Mouse (Mus musculus): Measurements from ENCODE around the gene St8sia2. TPM values are rescaled to one million over a fixed set of nuclear protein-coding genes. Genes with fewer than 3 reads are reported as not detected.
"Not testable (repeated sequence)": the region's sequence is repeated elsewhere in the genome, so short reads cannot be mapped to it uniquely, and the experiment has no call there.

Gene St8sia2
- polyA plus RNA-seq, 1 experiment from 2014 or later: 0.07 TPM

GRCm38 (mm10) chr7:74006364-74006763 is 7.1 kb downstream of the St8sia2 start:
- H3K4me1 ChIP-seq (ENCODE audit: control insufficient read depth, low read depth, low read length): no peaks in the 10 kb centered on the region
- ATAC-seq (ENCODE audit: low read depth): no peak
- no peak overlapping the region for H3K9ac ChIP-seq (ENCODE audit: low read depth, low read length)
- no peaks in the 10 kb centered on the region for H3K36me3 ChIP-seq (ENCODE audit: control insufficient read depth, insufficient read depth)
- H3K4me2 ChIP-seq (ENCODE audit: low read depth, low read length): no peak overlapping the region
- 14% methylated on average over 1 of the region's 1 CpGs for WGBS (ENCODE audit: insufficient replicate concordance)
- no peak overlapping the region for H3K27ac ChIP-seq (ENCODE audit: low read length)
- H3K9me3 ChIP-seq (replicated peaks; ENCODE audit: control insufficient read depth, low read length): no peaks in the 10 kb centered on the region
- peaks cover 7% of the 10 kb centered on the region for H3K27me3 ChIP-seq (ENCODE audit: control insufficient read depth, insufficient read depth, low read depth, low read length)
- no peak overlapping the region for H3K4me3 ChIP-seq (ENCODE audit: low read depth, low read length)

DNA sequence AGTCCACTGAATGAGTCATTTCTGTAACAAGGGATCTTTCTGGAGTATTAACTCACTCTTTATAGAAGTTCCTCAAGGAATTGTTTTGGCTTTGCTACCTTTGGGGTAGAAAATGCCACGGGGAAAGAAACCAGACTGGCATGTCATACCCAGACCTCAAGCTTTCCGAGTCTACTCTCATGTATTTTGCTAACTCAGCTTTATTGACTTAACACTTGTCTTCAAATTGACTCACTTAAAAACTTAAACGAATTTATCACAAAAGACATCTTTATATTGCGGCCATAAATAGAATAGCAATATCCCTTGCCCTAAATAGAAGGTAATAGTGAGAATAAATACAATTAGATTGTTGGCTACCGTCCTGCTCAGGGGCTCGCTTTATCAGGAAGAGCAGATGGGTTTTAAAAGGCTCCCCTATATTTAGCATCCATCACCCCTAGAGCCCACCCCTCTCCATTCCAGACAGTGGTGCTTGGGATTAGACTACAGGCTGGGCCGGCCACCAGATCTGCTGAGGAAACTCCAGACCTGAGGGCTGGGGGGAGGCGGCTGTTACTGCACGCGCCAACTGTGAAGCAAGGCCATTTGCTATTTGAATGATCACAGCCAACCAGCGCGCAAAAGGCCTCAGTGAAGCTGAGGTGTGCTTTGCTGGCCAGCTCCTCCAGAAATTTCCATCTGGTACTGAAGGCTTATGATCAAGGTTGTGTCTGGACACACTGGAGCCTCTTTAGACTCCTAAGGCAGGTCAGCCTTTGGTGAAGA is 12.6 kb downstream of the St8sia2 start:
- Histone ChIP-seq H3K4me2 (ENCODE audit: low read depth, low read length) (no peak overlapping the region), H3K27ac (ENCODE audit: low read length) (no peak overlapping the region), H3K4me1 (ENCODE audit: control insufficient read depth, low read depth, low read length) (no peaks in the 10 kb centered on the region), H3K36me3 (ENCODE audit: control insufficient read depth, insufficient read depth) (no peaks in the 10 kb centered on the region), H3K4me3 (ENCODE audit: low read depth, low read length) (no peak overlapping the region), H3K27me3 (ENCODE audit: control insufficient read depth, insufficient read depth, low read depth, low read length) (no peaks in the 10 kb centered on the region), H3K9me3 (replicated peaks; ENCODE audit: control insufficient read depth, low read length) (no peaks in the 10 kb centered on the region), H3K9ac (ENCODE audit: low read depth, low read length) (no peak overlapping the region)
- 63% methylated on average over 12 of the region's 12 CpGs for WGBS (ENCODE audit: insufficient replicate concordance)
- ATAC-seq (ENCODE audit: low read depth): no peak

GRCm38 (mm10) chr7:73989366-73989765 is 24.1 kb downstream of the St8sia2 start:
- H3K9me3 ChIP-seq (replicated peaks; ENCODE audit: control insufficient read depth, low read length): no peaks in the 10 kb centered on the region
- WGBS (ENCODE audit: insufficient replicate concordance): 67% methylated on average over 2 of the region's 2 CpGs
- H3K27ac ChIP-seq (ENCODE audit: low read length): no peak overlapping the region
- no peak overlapping the region for H3K9ac ChIP-seq (ENCODE audit: low read depth, low read length)
- no peaks in the 10 kb centered on the region for H3K4me1 ChIP-seq (ENCODE audit: control insufficient read depth, low read depth, low read length)
- no peaks in the 10 kb centered on the region for H3K36me3 ChIP-seq (ENCODE audit: control insufficient read depth, insufficient read depth)
- H3K27me3 ChIP-seq (ENCODE audit: control insufficient read depth, insufficient read depth, low read depth, low read length): no peaks in the 10 kb centered on the region
- H3K4me2 ChIP-seq (ENCODE audit: low read depth, low read length): no peak overlapping the region
- H3K4me3 ChIP-seq (ENCODE audit: low read depth, low read length): no peak overlapping the region
- ATAC-seq (ENCODE audit: low read depth): no peak

GRCm38 (mm10) chr7:73972157-73972556 is 41.3 kb downstream of the St8sia2 start:
- not testable (repeated sequence) for H3K27me3 ChIP-seq (ENCODE audit: control insufficient read depth, insufficient read depth, low read depth, low read length); H3K9me3 ChIP-seq (replicated peaks; ENCODE audit: control insufficient read depth, low read length); ATAC-seq (ENCODE audit: low read depth); H3K4me1 ChIP-seq (ENCODE audit: control insufficient read depth, low read depth, low read length); H3K4me3 ChIP-seq (ENCODE audit: low read depth, low read length); H3K27ac ChIP-seq (ENCODE audit: low read length); H3K36me3 ChIP-seq (ENCODE audit: control insufficient read depth, insufficient read depth); H3K4me2 ChIP-seq (ENCODE audit: low read depth, low read length); H3K9ac ChIP-seq (ENCODE audit: low read depth, low read length)
- 24% methylated on average over 5 of the region's 5 CpGs for WGBS (ENCODE audit: insufficient replicate concordance)

- Histone ChIP-seq H3K27me3 (ENCODE audit: control insufficient read depth, insufficient read depth, low read depth, low read length) (no peaks in the 10 kb centered on the region), H3K9me3 (replicated peaks; ENCODE audit: control insufficient read depth, low read length) (no peaks in the 10 kb centered on the region), H3K27ac (ENCODE audit: low read length) (no peak overlapping the region), H3K9ac (ENCODE audit: low read depth, low read length) (no peak overlapping the region), H3K4me1 (ENCODE audit: control insufficient read depth, low read depth, low read length) (no peaks in the 10 kb centered on the region), H3K4me3 (ENCODE audit: low read depth, low read length) (no peak overlapping the region), H3K36me3 (ENCODE audit: control insufficient read depth, insufficient read depth) (no peaks in the 10 kb centered on the region), H3K4me2 (ENCODE audit: low read depth, low read length) (no peak overlapping the region)
- no peak for ATAC-seq (ENCODE audit: low read depth)
- 60% methylated on average over 3 of the region's 3 CpGs for WGBS (ENCODE audit: insufficient replicate concordance)
Observed at GRCm38 (mm10) chr7:73965164-73965563, 48.3 kb downstream of the St8sia2 start.

- no peaks in the 10 kb centered on the region for H3K9me3 ChIP-seq (replicated peaks; ENCODE audit: control insufficient read depth, low read length)
- no peaks in the 10 kb centered on the region for H3K4me1 ChIP-seq (ENCODE audit: control insufficient read depth, low read depth, low read length)
- H3K9ac ChIP-seq (ENCODE audit: low read depth, low read length): no peak overlapping the region
- no peak overlapping the region for H3K27ac ChIP-seq (ENCODE audit: low read length)
- WGBS (ENCODE audit: insufficient replicate concordance): 66% methylated on average over 5 of the region's 5 CpGs
- no peak for ATAC-seq (ENCODE audit: low read depth)
- H3K4me2 ChIP-seq (ENCODE audit: low read depth, low read length): no peak overlapping the region
- no peak overlapping the region for H3K4me3 ChIP-seq (ENCODE audit: low read depth, low read length)
- no peaks in the 10 kb centered on the region for H3K27me3 ChIP-seq (ENCODE audit: control insufficient read depth, insufficient read depth, low read depth, low read length)
- H3K36me3 ChIP-seq (ENCODE audit: control insufficient read depth, insufficient read depth): no peaks in the 10 kb centered on the region
Observed at GRCm38 (mm10) chr7:73962431-73962830, 51.1 kb downstream of the St8sia2 start.

DNA sequence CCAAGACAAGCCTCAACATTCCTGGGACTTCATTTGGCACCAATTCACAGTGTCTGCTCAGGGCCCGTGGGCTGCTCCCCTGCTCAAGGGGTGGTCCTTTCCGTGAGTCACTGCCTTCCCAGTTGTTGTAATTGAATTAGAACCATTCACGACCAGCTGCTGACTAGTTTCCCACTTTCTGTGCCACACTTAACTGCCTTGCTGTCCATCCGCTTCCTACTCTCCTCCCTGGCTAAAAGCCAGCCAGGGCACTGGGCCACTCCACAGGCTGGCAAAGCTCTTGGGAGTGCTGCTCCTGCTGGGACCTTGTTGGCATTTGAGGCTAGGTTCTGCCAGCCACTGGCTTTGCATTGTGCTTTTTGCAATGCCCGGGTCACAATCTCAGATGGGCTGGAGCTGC is 59.0 kb downstream of the St8sia2 start:
- H3K27me3 ChIP-seq (ENCODE audit: control insufficient read depth, insufficient read depth, low read depth, low read length): no peaks in the 10 kb centered on the region
- H3K4me1 ChIP-seq (ENCODE audit: control insufficient read depth, low read depth, low read length): no peaks in the 10 kb centered on the region
- ATAC-seq (ENCODE audit: low read depth): no peak
- 41% methylated on average over 5 of the region's 5 CpGs for WGBS (ENCODE audit: insufficient replicate concordance)
- H3K4me3 ChIP-seq (ENCODE audit: low read depth, low read length): no peak overlapping the region
- no peak overlapping the region for H3K4me2 ChIP-seq (ENCODE audit: low read depth, low read length)
- no peak overlapping the region for H3K9ac ChIP-seq (ENCODE audit: low read depth, low read length)
- H3K36me3 ChIP-seq (ENCODE audit: control insufficient read depth, insufficient read depth): no peaks in the 10 kb centered on the region
- no peaks in the 10 kb centered on the region for H3K9me3 ChIP-seq (replicated peaks; ENCODE audit: control insufficient read depth, low read length)
- no peak overlapping the region for H3K27ac ChIP-seq (ENCODE audit: low read length)

DNA sequence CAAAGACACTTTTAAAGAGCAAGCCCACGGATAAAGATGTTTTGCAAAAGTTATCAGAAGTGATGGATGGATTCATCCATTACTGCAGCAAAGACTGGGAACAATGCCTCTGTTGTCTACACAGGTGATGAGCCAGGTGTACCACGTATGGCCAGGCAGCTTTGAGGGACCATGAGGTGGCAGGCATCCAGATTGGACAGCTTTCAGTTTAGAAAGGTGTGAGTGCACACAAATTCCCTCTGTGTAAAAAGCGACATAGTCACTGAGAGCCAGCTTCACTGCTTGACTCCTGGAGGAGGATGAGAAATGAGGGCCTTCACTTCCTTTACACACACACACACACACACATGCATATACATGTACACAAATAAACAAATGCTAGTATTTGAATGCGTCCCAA is 60.4 kb downstream of the St8sia2 start:
- no peak overlapping the region for H3K9ac ChIP-seq (ENCODE audit: low read depth, low read length)
- 55% methylated on average over 4 of the region's 4 CpGs for WGBS (ENCODE audit: insufficient replicate concordance)
- ATAC-seq (ENCODE audit: low read depth): no peak

DNA sequence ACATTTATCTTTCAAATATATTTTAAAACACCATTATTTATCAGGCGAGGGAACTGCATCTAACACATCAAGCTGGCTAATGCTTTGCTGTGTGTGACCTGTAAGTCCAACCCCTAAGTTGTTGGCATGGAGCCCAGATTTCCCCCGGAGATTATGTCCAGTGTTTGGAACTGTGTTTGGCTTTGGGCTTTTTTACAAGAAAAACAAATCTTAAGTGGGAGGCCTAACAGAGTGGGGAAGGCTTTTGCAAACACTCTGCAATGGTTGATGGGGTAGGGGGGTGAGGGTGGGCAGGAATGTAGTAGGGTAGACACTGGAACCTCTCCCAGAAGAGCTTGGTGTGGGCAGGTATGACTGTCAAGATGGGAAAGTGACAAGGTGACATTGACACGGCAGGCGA is 71.8 kb downstream of the St8sia2 start:
- 47% methylated on average over 4 of the region's 4 CpGs for WGBS (ENCODE audit: insufficient replicate concordance)
- ATAC-seq (ENCODE audit: low read depth): no peak
- no peak overlapping the region for H3K4me3 ChIP-seq (ENCODE audit: low read depth, low read length)
- no peaks in the 10 kb centered on the region for H3K36me3 ChIP-seq (ENCODE audit: control insufficient read depth, insufficient read depth)
- H3K9me3 ChIP-seq (replicated peaks; ENCODE audit: control insufficient read depth, low read length): no peaks in the 10 kb centered on the region
- no peak overlapping the region for H3K4me2 ChIP-seq (ENCODE audit: low read depth, low read length)
- H3K27ac ChIP-seq (ENCODE audit: low read length): no peak overlapping the region
- H3K4me1 ChIP-seq (ENCODE audit: control insufficient read depth, low read depth, low read length): no peaks in the 10 kb centered on the region
- H3K9ac ChIP-seq (ENCODE audit: low read depth, low read length): no peak overlapping the region
- no peaks in the 10 kb centered on the region for H3K27me3 ChIP-seq (ENCODE audit: control insufficient read depth, insufficient read depth, low read depth, low read length)

More for the DNA sequence above, 60.4 kb downstream of the St8sia2 start:
- no peak overlapping the region for H3K27ac ChIP-seq (ENCODE audit: low read length)
- no peaks in the 10 kb centered on the region for H3K4me1 ChIP-seq (ENCODE audit: control insufficient read depth, low read depth, low read length)
- no peak overlapping the region for H3K4me2 ChIP-seq (ENCODE audit: low read depth, low read length)
- no peaks in the 10 kb centered on the region for H3K36me3 ChIP-seq (ENCODE audit: control insufficient read depth, insufficient read depth)
- H3K9me3 ChIP-seq (replicated peaks; ENCODE audit: control insufficient read depth, low read length): no peaks in the 10 kb centered on the region
- no peaks in the 10 kb centered on the region for H3K27me3 ChIP-seq (ENCODE audit: control insufficient read depth, insufficient read depth, low read depth, low read length)
- no peak overlapping the region for H3K4me3 ChIP-seq (ENCODE audit: low read depth, low read length)
